Mouse (Mus musculus) small intestine, adult 2 months (tissue): ENCODE results near the gene Egln2.

Experiments used
- CTCF ChIP-seq: fragments of 200-500 bp; IDR thresholded peaks from 2 replicates; pipeline ENCODE4 v1.5.1; 2012; ENCODE audit warnings: low read depth, mild to moderate bottlenecking, control low read depth, inconsistent platforms, low read length, moderate library complexity, mixed read lengths; ENCODE audit not compliant: insufficient replicate concordance, insufficient read length; ENCODE audit errors: extremely low read depth
- POLR2A ChIP-seq: fragments of 200-500 bp; IDR thresholded peaks from 2 replicates; pipeline ENCODE4 v1.6.1; 2012; ENCODE audit warnings: low read depth, mild to moderate bottlenecking, control low read depth, inconsistent platforms, low read length, moderate library complexity

GRCm38 (mm10) chr7:27166614-27167474, at the start of gene Egln2:
- TF ChIP-seq CTCF = no peak
- TF ChIP-seq POLR2A = no peak; the same call in 1 of the 2 replicates
